Mouse (Mus musculus): ENCODE results near the gene Gm10277.

GRCm38 (mm10) chr11:77785396-77785767, 2.2 kb downstream of the Gm10277 start:
- TF ChIP-seq CTCF (conservative IDR thresholded peaks at IDR 0.05; ENCODE audit: insufficient read depth, insufficient read length, low read depth, low read length) = no peak
- TF ChIP-seq POLR2A (IDR thresholded peaks at IDR 0.05; ENCODE audit: low read depth, low read length) = no peak

Measured in kidney, adult 2 months (tissue).